Mouse (Mus musculus) liver, embryonic 14.5 days (tissue): ENCODE data around the gene Macf1.

Experiments used
- CTCF ChIP-seq: IDR thresholded peaks from 2 replicates; pipeline ENCODE4 v1.5.1; 2016; ENCODE audit warnings: antibody characterized with exemption, low read depth, control low read depth
- EP300 ChIP-seq: IDR thresholded peaks from 2 replicates; pipeline ENCODE4 v1.6.1; 2016; ENCODE audit warnings: antibody characterized with exemption, low read depth

DNA sequence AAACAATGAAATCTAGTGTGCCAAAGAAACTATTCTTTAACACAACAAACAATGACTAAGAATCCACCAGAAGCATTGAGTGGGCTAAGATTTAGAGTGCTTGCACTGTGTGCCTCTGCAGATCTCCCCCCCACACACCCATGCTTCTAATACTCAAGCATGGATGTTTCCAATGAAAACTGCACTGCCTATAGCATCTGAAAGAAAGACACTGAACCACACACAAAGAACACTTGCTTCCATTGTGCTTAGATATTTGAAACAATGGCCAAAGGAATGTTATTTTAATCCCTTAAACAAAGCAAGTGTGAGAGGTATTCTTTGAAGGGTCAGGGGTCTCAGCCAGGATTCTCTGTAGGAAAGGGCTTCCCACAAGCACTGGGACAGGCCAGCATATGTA is 140.5 kb downstream of the Macf1 start:
- no peak for TF ChIP-seq CTCF
- TF ChIP-seq EP300, result no peak
